Mouse (Mus musculus): ENCODE measurements around the gene Allc.

DNA sequence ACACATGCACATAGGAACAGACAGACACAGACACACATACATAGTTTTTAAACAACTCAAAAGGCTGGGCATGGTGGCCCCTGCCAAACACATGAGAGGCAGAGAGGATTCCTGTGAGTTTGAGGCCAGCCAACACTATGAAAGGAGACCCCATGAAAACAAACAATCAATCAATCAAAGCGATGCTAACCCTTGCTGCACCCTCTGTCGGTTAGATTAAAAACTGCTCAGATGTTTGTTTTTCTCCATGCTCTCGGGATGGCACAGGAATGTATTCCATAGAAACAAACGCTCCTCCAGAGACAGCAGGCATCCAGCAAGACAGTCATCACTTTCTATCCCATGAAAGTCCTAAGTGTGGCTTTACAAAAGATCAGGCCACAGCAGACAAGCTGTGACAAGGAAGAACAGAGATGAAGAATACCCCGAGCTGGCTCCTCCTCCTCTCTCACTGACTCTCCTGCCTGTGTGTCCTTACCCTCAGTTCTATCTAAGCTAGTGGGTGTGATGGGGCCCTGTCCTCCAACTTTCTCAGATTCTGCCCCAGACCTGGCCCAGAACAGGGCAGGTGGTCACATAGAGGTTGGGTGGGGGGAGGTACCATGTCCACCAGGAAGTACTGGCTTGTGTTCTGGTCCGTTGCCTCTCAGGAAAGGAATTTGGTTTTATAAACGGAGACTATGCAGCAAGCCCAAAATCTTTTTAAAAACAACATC is 39.3 kb upstream of the Allc start:
- no peak for TF ChIP-seq NRF1 (IDR thresholded peaks at IDR 0.05; ENCODE audit: low read depth, low read length)
- 0 out of 4 replicates have a peak, but pooled peaks of 1 of the 2 experiments have one; percentile 1 for TF ChIP-seq CTCF (conservative IDR thresholded peaks at IDR 0.05 in 1 of 2, IDR thresholded peaks at IDR 0.05 in 1 of 2; ENCODE audit: low read depth in 2 of 2, low read length in 2 of 2)
- no peak for TF ChIP-seq CHD1 (IDR thresholded peaks at IDR 0.05; ENCODE audit: low read depth, low read length)
- no peak for TF ChIP-seq MYC (IDR thresholded peaks at IDR 0.05; ENCODE audit: low read depth, low read length)
- TF ChIP-seq MXI1 (IDR thresholded peaks at IDR 0.05; ENCODE audit: low read depth, low read length): no peak
- no peak for TF ChIP-seq EP300 (IDR thresholded peaks at IDR 0.05; ENCODE audit: low read length)
- no peak for TF ChIP-seq MAFK (IDR thresholded peaks at IDR 0.05; ENCODE audit: insufficient replicate concordance, low read length)
- TF ChIP-seq USF1 (IDR thresholded peaks at IDR 0.05; ENCODE audit: low read depth, low read length): no peak
- no peak for TF ChIP-seq TBP (conservative IDR thresholded peaks at IDR 0.05; ENCODE audit: low read depth, low read length)
- TF ChIP-seq CHD2 (IDR thresholded peaks at IDR 0.05; ENCODE audit: low read length): no peak

Measured in CH12.LX (cell line).